Mouse (Mus musculus) ovary, adult 10 weeks (tissue): ENCODE results near the gene Cdh1. TPM values are rescaled to one million over a fixed set of nuclear protein-coding genes. Genes with fewer than 3 reads are reported as not detected.

Source experiments
- polyA plus RNA-seq: library from polyadenylated mRNA; stranded (reverse); fragments of 350-450 nt; fragmentation: Illumina TruSeq; extraction: RNeasy Lipid Tissue Mini Kit (QIAGEN cat#74804); gene quantifications from one replicate; pipeline ENCODE4 v1.2.3, GENCODE M21; 2014

Gene Cdh1
- polyA plus RNA-seq: 23.3 TPM

DNA sequence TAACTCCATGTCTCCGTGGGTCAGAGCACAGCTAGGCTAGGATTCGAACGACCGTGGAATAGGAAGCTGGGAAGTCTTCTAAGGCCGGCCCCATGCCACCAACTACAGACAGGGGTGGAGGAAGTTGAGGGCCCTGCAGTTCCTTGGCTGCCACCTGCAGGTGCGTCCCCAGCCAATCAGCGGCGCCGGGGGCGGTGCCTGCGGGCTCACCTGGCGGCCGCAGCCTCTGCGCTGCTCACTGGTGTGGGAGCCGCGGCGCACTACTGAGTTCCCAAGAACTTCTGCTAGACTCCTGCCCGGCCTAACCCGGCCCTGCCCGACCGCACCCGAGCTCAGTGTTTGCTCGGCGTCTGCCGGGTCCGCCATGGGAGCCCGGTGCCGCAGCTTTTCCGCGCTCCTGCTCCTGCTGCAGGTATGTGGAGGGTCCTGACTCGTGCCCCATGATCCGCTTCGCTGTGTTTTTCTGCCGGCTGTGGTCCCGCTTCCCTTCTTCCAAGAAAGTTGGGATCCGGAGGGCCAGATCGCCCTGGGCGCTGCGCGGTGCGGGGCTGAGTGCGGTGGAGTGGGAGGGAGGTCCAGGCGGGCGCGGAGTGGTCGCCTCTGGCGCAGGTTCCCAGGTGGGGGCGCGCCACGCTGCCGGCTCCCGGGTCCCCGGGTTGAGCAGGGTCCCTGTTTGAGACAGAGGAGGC lies at the start of gene Cdh1:
Gene Cdh1, plus strand, starts transcription at position 221 of the 689 bp plus-strand sequence.

GRCm38 (mm10) chr8:106573168-106573567 lies 30.0 kb upstream of the Cdh1 start, which contains the start of gene Gm10073:
Gm10073 (minus strand) TSS chr8:106573461.

DNA sequence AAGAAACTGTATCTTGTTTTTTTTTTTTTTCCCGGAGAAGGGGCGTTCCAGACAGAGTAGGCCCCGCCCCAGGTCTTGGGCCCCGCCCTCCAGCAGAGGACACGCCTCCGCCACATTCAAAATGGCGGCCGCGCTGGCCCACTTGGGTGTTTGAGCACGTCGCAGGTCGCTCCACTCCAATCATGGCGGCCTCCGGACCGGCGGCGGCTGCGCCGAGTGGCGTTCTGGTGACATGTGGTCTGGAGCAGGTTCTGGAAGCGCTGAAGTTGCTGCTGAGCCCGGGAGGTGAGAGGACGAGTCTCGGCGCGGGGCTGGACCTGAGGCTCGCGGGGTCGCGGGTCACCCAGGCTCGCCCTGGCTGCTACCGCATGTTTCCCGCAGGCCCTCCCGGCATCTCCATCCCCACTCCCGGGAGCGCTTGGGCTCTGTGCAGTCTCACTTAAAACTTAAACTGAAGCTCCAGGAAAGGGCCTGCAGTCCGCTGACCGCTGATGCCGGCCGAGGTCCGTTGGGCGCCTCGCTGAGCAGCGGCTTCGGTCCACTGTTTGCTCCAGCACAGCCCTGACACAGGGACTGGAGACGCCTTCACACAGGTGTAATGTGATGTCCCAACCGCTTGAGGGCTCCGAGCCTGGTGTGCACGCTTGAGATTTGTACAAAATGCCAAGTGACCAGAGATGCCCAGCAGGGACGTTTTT lies 80.0 kb downstream of the Cdh1 start, which contains the start of gene Tango6:
Gene Tango6, plus strand, starts transcription at position 98 of the 698 bp plus-strand sequence.

Other genes starting within 250 kb of the Cdh1 start
- gene Zfp90, start 188.0 kb upstream of the Cdh1 start, polyA plus RNA-seq: 14.9 TPM
- not detected for gene 6030452D12Rik, start 102.8 kb upstream of the Cdh1 start, polyA plus RNA-seq
- gene Cdh3, start 92.5 kb upstream of the Cdh1 start, polyA plus RNA-seq: 0.66 TPM
- not detected for gene Gm10073, start 29.9 kb upstream of the Cdh1 start, polyA plus RNA-seq
- gene Tango6, start 79.7 kb downstream of the Cdh1 start, polyA plus RNA-seq: 1.3 TPM